Mouse (Mus musculus) megakaryocyte progenitor cell, adult 5-6 weeks (primary cell): Measurements from ENCODE around the gene Epb42. TPM values are rescaled to one million over a fixed set of nuclear protein-coding genes. Genes with fewer than 3 reads are reported as not detected.

ENCODE experiments used
- ATAC-seq: replicated peaks from 2 replicates; pipeline ENCODE4 v1.8.0; 2016; ENCODE audit warnings: mild to moderate bottlenecking, moderate TSS enrichment, inconsistent platforms; ENCODE audit not compliant: poor library complexity
- total RNA-seq, 2 experiments: library from RNA; stranded (forward) in 1 of 2; stranded (reverse) in 1 of 2; fragments of 157-497, 149-512 nt in 1 of 2; fragments of 200-1000 nt in 1 of 2; gene quantifications; 2 replicates each; pipeline versions ENCODE4 v1.2.3 to v1.2.4; 2015 to 2017

The Epb42 gene
- total RNA-seq, 2 experiments from 2014 or later: 1.4 to 2.4 TPM

- 0 out of 2 replicates have a peak, but pooled peaks have one; percentile 19 for ATAC-seq
Observed at GRCm38 (mm10) chr2:120970045-120970539, 66.8 kb downstream of the Epb42 start.

Other genes with a start within 250 kb of the Epb42 start
- 13.3 and 14.4 TPM in 2 replicates for gene Cdan1, start 186.9 kb downstream of the Epb42 start, total RNA-seq (2015)
- gene Cdan1, start 186.9 kb downstream of the Epb42 start, total RNA-seq (2017): 13.0 and 17.6 TPM in 2 replicates
- gene Ttbk2, start 186.5 kb downstream of the Epb42 start, total RNA-seq (2015): 4.0 and 5.2 TPM in 2 replicates
- 4.5 and 7.4 TPM in 2 replicates for gene Ttbk2, start 186.5 kb downstream of the Epb42 start, total RNA-seq (2017)
- 24.7 and 27.1 TPM in 2 replicates for gene Ubr1, start 66.4 kb downstream of the Epb42 start, total RNA-seq (2015)
- 21.1 and 28.5 TPM in 2 replicates for gene Ubr1, start 66.4 kb downstream of the Epb42 start, total RNA-seq (2017)
- 4.2 and 4.3 TPM in 2 replicates for gene Tmem62, start 60.1 kb downstream of the Epb42 start, total RNA-seq (2015)
- gene Tmem62, start 60.1 kb downstream of the Epb42 start, total RNA-seq (2017): 6.4 and 12.4 TPM in 2 replicates
- 44.2 and 50.1 TPM in 2 replicates for gene Ccndbp1, start 28.7 kb downstream of the Epb42 start, total RNA-seq (2015)
- gene Ccndbp1, start 28.7 kb downstream of the Epb42 start, total RNA-seq (2017): 33.5 and 38.1 TPM in 2 replicates
- not detected in 2 replicates for gene Tgm5, start 48.8 kb upstream of the Epb42 start, total RNA-seq (2015)
- not detected in 2 replicates for gene Tgm5, start 48.8 kb upstream of the Epb42 start, total RNA-seq (2017)
- gene Tgm7, start 72.7 kb upstream of the Epb42 start, total RNA-seq (2015): not detected in 2 replicates
- gene Tgm7, start 72.7 kb upstream of the Epb42 start, total RNA-seq (2017): not detected in 2 replicates
- gene Adal, start 103.4 kb upstream of the Epb42 start, total RNA-seq (2015): 12.2 and 12.4 TPM in 2 replicates
- gene Adal, start 103.4 kb upstream of the Epb42 start, total RNA-seq (2017): 10.6 and 15.4 TPM in 2 replicates
- 11.7 and 12.8 TPM in 2 replicates for gene Lcmt2, start 103.6 kb upstream of the Epb42 start, total RNA-seq (2015)
- gene Lcmt2, start 103.6 kb upstream of the Epb42 start, total RNA-seq (2017): 8.4 and 9.7 TPM in 2 replicates
- gene Tubgcp4, start 133.6 kb upstream of the Epb42 start, total RNA-seq (2015): 36.4 and 38.9 TPM in 2 replicates
- 28.8 and 39.3 TPM in 2 replicates for gene Tubgcp4, start 133.6 kb upstream of the Epb42 start, total RNA-seq (2017)
- 18.8 and 21.2 TPM in 2 replicates for gene Zscan29, start 134.1 kb upstream of the Epb42 start, total RNA-seq (2015)
- gene Zscan29, start 134.1 kb upstream of the Epb42 start, total RNA-seq (2017): 18.7 and 25.4 TPM in 2 replicates
- gene Trp53bp1, start 234.3 kb upstream of the Epb42 start, total RNA-seq (2015): 17.9 and 21.5 TPM in 2 replicates
- gene Trp53bp1, start 234.3 kb upstream of the Epb42 start, total RNA-seq (2017): 35.9 and 36.2 TPM in 2 replicates